10 mouse cellular contexts compared by ENCODE assay signal in the genomic region with DNA sequence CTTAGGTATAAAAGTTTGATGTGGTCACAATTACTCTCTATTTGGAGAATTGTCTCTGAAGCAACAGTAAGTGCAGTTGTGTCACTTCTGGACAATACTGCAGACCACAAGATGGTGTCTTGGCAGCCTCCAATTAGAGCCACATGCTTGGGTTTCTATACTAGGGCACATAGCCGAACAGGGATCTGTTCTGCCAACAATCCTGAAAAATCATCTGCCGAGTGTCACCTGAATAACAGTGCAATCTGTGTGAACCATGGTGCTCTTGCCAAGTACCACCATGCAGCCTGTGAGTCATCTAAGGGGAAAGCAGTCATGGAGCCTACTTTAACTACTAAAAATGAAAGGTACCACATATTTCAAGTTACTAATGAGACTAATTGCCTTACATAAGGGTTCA.
A peak's percentile ranks its signal among the peaks of the same experiment; 100 is the strongest.
DNase-seq lines count a peak whose midpoint lies in the region; TF ChIP-seq lines count a peak whose summit lies in the region.
"Had no signal": no experiment of that assay in that cellular context is flagged by ENCODE, and none has a peak within 500 bp of the region (broad histone marks: within the 10 kb centered on the region; RNA-seq: fewer than 3 reads in every experiment).

No protein-coding gene starts in this region.

- no peak for TF ChIP-seq CTCF in brain, embryonic 14.5 days (IDR thresholded peaks at IDR 0.05; ENCODE audit: borderline replicate concordance, extremely low read depth, insufficient read depth, insufficient read length)

- TF ChIP-seq POLR2A in brain, embryonic 14.5 days (IDR thresholded peaks at IDR 0.05; ENCODE audit: borderline replicate concordance, extremely low read depth, insufficient read depth, insufficient read length, poor library complexity, severe bottlenecking) = no peak

- DNase-seq in heart, adult 11 months = peak; percentile 62
- no peak for DNase-seq in heart, adult 18-20 months
- peak; percentile 20 for DNase-seq in brain, embryonic 14.5 days (ENCODE audit: low read depth)
- DNase-seq in cerebellum, adult 9-10 months = peak; percentile 99
- peak; percentile 51 for DNase-seq in layer of hippocampus, adult 9-10 months (ENCODE audit: low spot score)
- DNase-seq in ovary, postnatal 10 days (ENCODE audit: low spot score) = no peak
- no peak for DNase-seq in urinary bladder, postnatal 10 days (ENCODE audit: low spot score)
- DNase-seq in thymus, postnatal 10 days (ENCODE audit: low spot score in 2 of 2) = no peak
- DNase-seq: kidney, postnatal 14 days; thymus, postnatal 25 days had no signal

Comparison
In these comparisons a context has a peak if more than half of its experiments do, and no peak if none do; other contexts are left out.
1. DNase-seq: peak in heart, adult 11 months (single experiment), brain, embryonic 14.5 days (single experiment), cerebellum, adult 9-10 months (single experiment) and layer of hippocampus, adult 9-10 months (single experiment); none in heart, adult 18-20 months (0 of 2), ovary, postnatal 10 days (single experiment), urinary bladder, postnatal 10 days (single experiment) and thymus, postnatal 10 days (0 of 2).